Mouse (Mus musculus) liver, adult 2 months (tissue): ENCODE data around the gene Mpo. TPM values are rescaled to one million over a fixed set of nuclear protein-coding genes. Genes with fewer than 3 reads are reported as not detected.

ENCODE experiments used
- DNase-seq: peaks from one replicate; pipeline ENCODE4 v3.0.0-alpha.2; 2011; ENCODE audit warnings: low read depth, low spot score; ENCODE audit errors: extremely low read depth
- H3K27ac ChIP-seq: fragments of 200-500 bp; replicated peaks from 2 replicates; pipeline ENCODE4 v1.5.1; 2012; ENCODE audit warnings: low read depth, mild to moderate bottlenecking, control low read depth, inconsistent platforms, low read length; ENCODE audit not compliant: insufficient read depth
- H3K27me3 ChIP-seq: fragments of 200-500 bp; 2 replicates; pipeline ENCODE4 v1.6.1; 2012; ENCODE audit warnings: mild to moderate bottlenecking, moderate library complexity, low read length, inconsistent platforms; ENCODE audit not compliant: control insufficient read depth, insufficient read depth
- H3K36me3 ChIP-seq: fragments of 200-500 bp; 2 replicates; pipeline ENCODE4 v1.6.1; 2012; ENCODE audit warnings: low read length, inconsistent platforms; ENCODE audit not compliant: control insufficient read depth, insufficient read depth
- H3K4me1 ChIP-seq: fragments of 200-500 bp; 2 replicates; pipeline ENCODE4 v1.6.1; 2011; ENCODE audit warnings: low read length; ENCODE audit not compliant: control insufficient read depth, insufficient read depth
- H3K4me3 ChIP-seq: fragments of 200-500 bp; 2 replicates; pipeline ENCODE4 v1.5.1; 2011; ENCODE audit warnings: low read depth, mild to moderate bottlenecking, control low read depth, low read length, moderate library complexity; ENCODE audit not compliant: insufficient read depth
- H3K79me2 ChIP-seq: fragments of 200-500 bp; 2 replicates; pipeline ENCODE4 v1.6.1; 2012; ENCODE audit warnings: inconsistent platforms, mild to moderate bottlenecking, low read length, moderate library complexity; ENCODE audit not compliant: control insufficient read depth, insufficient read depth
- H3K9ac ChIP-seq: fragments of 200-500 bp; 2 replicates; pipeline ENCODE4 v1.6.1; 2012; ENCODE audit warnings: low read depth, mild to moderate bottlenecking, control low read depth, inconsistent platforms, low read length
- CTCF ChIP-seq: fragments of 200-500 bp; IDR thresholded peaks from 2 replicates; pipeline ENCODE4 v1.5.1; 2011; ENCODE audit warnings: low read depth, low read length, control low read depth
- POLR2A ChIP-seq: fragments of 200-500 bp; IDR thresholded peaks from 2 replicates; pipeline ENCODE4 v1.6.1; 2011; ENCODE audit warnings: low read length, control low read depth; ENCODE audit not compliant: insufficient read depth; ENCODE audit errors: extremely low read depth
- WGBS: fragments of 180-500 bp; shearing (Covaris S2); methylation state at CpG from one replicate; pipeline ENCODE4 v1.1.7; 2018; 5-methylcytosine and 5-hydroxymethylcytosine counted together
- polyA plus RNA-seq: library from polyadenylated mRNA; depleted of rRNA; stranded (reverse); fragments of >200 nt; gene quantifications from 2 replicates; pipeline ENCODE4 v1.2.3, GENCODE M21; 2012
- total RNA-seq: library from RNA; depleted of rRNA; stranded (reverse); fragments of >200 nt; gene quantifications from 2 replicates; pipeline ENCODE4 v1.2.3, GENCODE M21; 2014

The Mpo gene
- total and polyA plus RNA-seq, 2 experiments, result 0.06 TPM; not detected in 1

GRCm38 (mm10) chr11:87751491-87751966, 41.9 kb upstream of the Mpo start:
- Histone ChIP-seq H3K4me3 (peak overlapping the region; percentile 28; the same call in 1 of the 2 replicates), H3K4me1 (no peaks in the 10 kb centered on the region), H3K36me3 (no peaks in the 10 kb centered on the region), H3K27me3 (no peaks in the 10 kb centered on the region), H3K79me2 (no peaks in the 10 kb centered on the region), H3K9ac (peak overlapping the region; percentile 51), H3K27ac (peak overlapping the region; percentile 51)
- TF ChIP-seq CTCF, result no peak
- TF ChIP-seq POLR2A, result no peak
- 68% methylated on average over 4 of the region's 4 CpGs for WGBS
- DNase-seq, result no peak

- Histone ChIP-seq H3K27me3 (no peaks in the 10 kb centered on the region), H3K27ac (no peak overlapping the region), H3K4me1 (no peaks in the 10 kb centered on the region), H3K36me3 (no peaks in the 10 kb centered on the region), H3K9ac (no peak overlapping the region), H3K79me2 (0 out of 2 replicates have a peak, but pooled peaks cover 3% of the 10 kb centered on the region), H3K4me3 (no peak overlapping the region)
- no peak for TF ChIP-seq POLR2A
- TF ChIP-seq CTCF, result no peak
- WGBS, result 68% methylated on average over 1 of the region's 1 CpGs
- no peak for DNase-seq
Observed at GRCm38 (mm10) chr11:87752307-87752706, 41.1 kb upstream of the Mpo start.

GRCm38 (mm10) chr11:87753255-87753654, 40.1 kb upstream of the Mpo start:
- H3K4me3 ChIP-seq, result no peak overlapping the region

GRCm38 (mm10) chr11:87753891-87754501, 39.4 kb upstream of the Mpo start:
- Histone ChIP-seq H3K36me3 (no peaks in the 10 kb centered on the region), H3K27me3 (no peaks in the 10 kb centered on the region), H3K9ac (no peak overlapping the region), H3K4me1 (no peaks in the 10 kb centered on the region), H3K4me3 (no peak overlapping the region), H3K79me2 (0 out of 2 replicates have a peak, but pooled peaks cover 3% of the 10 kb centered on the region), H3K27ac (no peak overlapping the region)
- 86% methylated on average over 5 of the region's 5 CpGs for WGBS
- TF ChIP-seq POLR2A, result no peak
- no peak for TF ChIP-seq CTCF
- no peak for DNase-seq

More at GRCm38 (mm10) chr11:87753255-87753654, 40.1 kb upstream of the Mpo start:
- no peak for DNase-seq
- TF ChIP-seq POLR2A (no peak), CTCF (no peak)
- no peaks in the 10 kb centered on the region for H3K27me3 ChIP-seq
- H3K27ac ChIP-seq, result no peak overlapping the region
- H3K9ac ChIP-seq, result no peak overlapping the region
- 85% methylated on average over 8 of the region's 8 CpGs for WGBS
- H3K79me2 ChIP-seq, result 0 out of 2 replicates have a peak, but pooled peaks cover 3% of the 10 kb centered on the region
- no peaks in the 10 kb centered on the region for H3K36me3 ChIP-seq
- no peaks in the 10 kb centered on the region for H3K4me1 ChIP-seq

GRCm38 (mm10) chr11:87754603-87755002, 38.8 kb upstream of the Mpo start:
- Histone ChIP-seq H3K4me3 (no peak overlapping the region), H3K27ac (peak overlapping the region; percentile 53), H3K4me1 (no peaks in the 10 kb centered on the region), H3K9ac (no peak overlapping the region), H3K36me3 (no peaks in the 10 kb centered on the region), H3K79me2 (0 out of 2 replicates have a peak, but pooled peaks cover 3% of the 10 kb centered on the region), H3K27me3 (no peaks in the 10 kb centered on the region)
- no peak for DNase-seq
- no peak for TF ChIP-seq CTCF
- TF ChIP-seq POLR2A, result no peak
- WGBS, result 65% methylated on average over 5 of the region's 5 CpGs

- Histone ChIP-seq H3K79me2 (0 out of 2 replicates have a peak, but pooled peaks cover 3% of the 10 kb centered on the region), H3K36me3 (no peaks in the 10 kb centered on the region), H3K4me3 (peak overlapping the region; percentile 75; the same call in 1 of the 2 replicates), H3K4me1 (no peaks in the 10 kb centered on the region), H3K27me3 (no peaks in the 10 kb centered on the region), H3K27ac (no peak overlapping the region), H3K9ac (no peak overlapping the region; the same call in 1 of the 2 replicates)
- peak; percentile 43 for DNase-seq
- TF ChIP-seq CTCF (no peak), POLR2A (peak; percentile 30; the same call in 1 of the 2 replicates)
- 70% methylated on average over 17 of the region's 17 CpGs for WGBS
Observed at GRCm38 (mm10) chr11:87755360-87756017, 37.9 kb upstream of the Mpo start.
